Mouse (Mus musculus) adrenal gland, adult 18-20 months (tissue): Measurements from ENCODE around the gene Defa33. TPM values are rescaled to one million over a fixed set of nuclear protein-coding genes. Genes with fewer than 3 reads are reported as not detected.
"Not testable (repeated sequence)": the region's sequence is repeated elsewhere in the genome, so short reads cannot be mapped to it uniquely, and the experiment has no call there.

ENCODE experiments used
- DNase-seq, 2 experiments: peaks; one replicate each; pipeline ENCODE4 v3.0.0; 2021 to 2022; ENCODE audit warnings: low spot score in 2 of 2
- long read RNA-seq, 2 experiments: library from polyadenylated mRNA; stranded (forward); transcript quantifications; one replicate each; pipeline ENCODE4 v2.0.0; 2021
- total RNA-seq, 2 experiments: library from RNA; stranded (reverse); gene quantifications; 1 replicate in 1 of 2; 2 replicates in 1 of 2; pipeline ENCODE4 v1.2.3; 2021

Gene Defa33
- not detected for total RNA-seq
- long read RNA-seq, experiment 1, result 0 reads
- long read RNA-seq, experiment 2, result 0 reads

DNA sequence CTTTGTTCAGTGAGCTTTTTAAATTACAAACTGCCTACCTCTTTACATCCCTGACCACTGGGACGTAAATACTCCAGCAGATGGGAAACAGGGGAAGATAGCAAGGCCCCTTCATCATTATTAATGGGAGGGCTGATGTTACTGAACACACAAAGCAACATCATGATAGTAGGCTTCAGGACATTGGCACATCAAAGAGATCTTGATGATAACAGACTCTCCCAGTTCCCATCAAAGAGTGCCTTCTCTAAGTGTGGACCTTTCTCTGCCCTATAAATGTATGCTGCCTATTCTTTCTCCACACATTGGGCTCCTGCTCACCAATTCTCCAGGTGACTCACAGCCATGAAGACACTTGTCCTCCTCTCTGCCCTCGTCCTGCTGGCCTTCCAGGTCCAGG is at the start of gene Defa33:
Defa33 (plus strand) TSS at position 301 of the 400 bp plus-strand sequence.
- DNase-seq, result not testable (repeated sequence)

GRCm38 (mm10) chr8:21378215-21378614 is 13.4 kb upstream of the Defa33 start, which contains the start of gene Defa2:
Gene Defa2 (plus strand): TSS chr8:21378515.
- DNase-seq, result not testable (repeated sequence)

DNA sequence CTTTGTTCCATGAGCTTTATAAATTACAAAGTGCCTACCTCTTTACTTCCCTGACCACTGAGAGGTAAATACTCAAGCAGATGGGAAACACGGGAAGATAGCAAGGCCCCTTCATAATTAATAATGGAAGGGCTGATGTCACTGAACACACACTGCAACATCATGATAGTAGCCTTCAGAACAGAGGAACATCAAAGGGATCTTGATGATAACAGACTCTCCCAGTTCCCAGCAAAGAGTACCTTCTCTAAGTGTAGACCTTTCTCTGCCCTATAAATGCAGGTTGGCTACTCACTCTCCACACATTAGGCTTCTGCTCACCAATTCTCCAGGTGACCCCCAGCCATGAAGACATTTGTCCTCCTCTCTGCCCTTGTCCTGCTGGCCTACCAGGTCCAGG is 35.5 kb downstream of the Defa33 start, which contains the start of gene Defa36:
Defa36 (plus strand) TSS at position 301 of the 400 bp plus-strand sequence.
- DNase-seq, result not testable (repeated sequence)

Other genes with a start within 250 kb of the Defa33 start
- not detected for gene Defa22, start 229.5 kb upstream of the Defa33 start, total RNA-seq
- gene Defa31, start 200.2 kb upstream of the Defa33 start, total RNA-seq, result not detected
- gene Gm15293, start 190.2 kb upstream of the Defa33 start, total RNA-seq, result not detected
- not detected for gene Gm15292, start 142.1 kb upstream of the Defa33 start, total RNA-seq
- gene Defa27, start 76.3 kb upstream of the Defa33 start, total RNA-seq, result not detected
- gene Defa29, start 64.8 kb upstream of the Defa33 start, total RNA-seq, result not detected
- gene Defa2, start 13.3 kb upstream of the Defa33 start, total RNA-seq, result not detected
- not detected for gene Defa36, start 35.6 kb downstream of the Defa33 start, total RNA-seq
- not detected for gene Gm7849, start 64.7 kb downstream of the Defa33 start, total RNA-seq
- not detected for gene Defa20, start 117.4 kb downstream of the Defa33 start, total RNA-seq
- gene Defa32, start 137.2 kb downstream of the Defa33 start, total RNA-seq, result not detected
- gene Defa37, start 173.6 kb downstream of the Defa33 start, total RNA-seq, result not detected
- gene Defa28, start 191.2 kb downstream of the Defa33 start, total RNA-seq, result not detected
- not detected for gene Gm7861, start 202.7 kb downstream of the Defa33 start, total RNA-seq
- gene Defa26, start 226.4 kb downstream of the Defa33 start, total RNA-seq, result not detected